Mouse (Mus musculus) naive thymus-derived CD4-positive, alpha-beta T cell, adult 2 months (primary cell): ENCODE measurements around the gene Gm17482.
A peak's percentile ranks its signal among the peaks of the same experiment; 100 is the strongest.

ENCODE experiments used
- DNase-seq: peaks from one replicate; pipeline ENCODE4 v3.0.0-alpha.2; 2011; ENCODE audit warnings: low read depth

Gene Gm17482

DNA sequence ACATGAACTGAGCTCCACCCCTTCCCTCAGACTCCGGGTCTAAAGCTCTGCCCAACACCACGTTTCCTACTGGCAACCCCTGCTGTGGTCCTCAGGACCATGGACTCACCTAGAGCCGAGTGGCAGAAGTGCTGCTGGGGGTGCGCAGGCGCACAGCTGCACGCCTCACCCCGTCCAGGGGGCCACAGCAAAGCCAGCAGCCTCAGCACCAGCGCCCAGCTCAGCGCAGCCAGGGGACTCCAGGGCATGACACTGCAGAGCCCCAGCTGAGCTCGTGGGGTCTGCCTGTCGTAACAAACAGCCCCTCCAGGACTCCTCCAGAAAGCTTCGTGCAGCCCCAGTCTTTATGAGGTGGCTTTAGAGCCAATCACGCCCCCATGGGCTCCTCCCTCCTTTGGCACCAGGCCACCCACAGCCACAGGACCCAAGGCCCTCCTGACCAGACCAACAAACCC is 24.4 kb downstream of the Gm17482 start:
- no peak for DNase-seq

DNA sequence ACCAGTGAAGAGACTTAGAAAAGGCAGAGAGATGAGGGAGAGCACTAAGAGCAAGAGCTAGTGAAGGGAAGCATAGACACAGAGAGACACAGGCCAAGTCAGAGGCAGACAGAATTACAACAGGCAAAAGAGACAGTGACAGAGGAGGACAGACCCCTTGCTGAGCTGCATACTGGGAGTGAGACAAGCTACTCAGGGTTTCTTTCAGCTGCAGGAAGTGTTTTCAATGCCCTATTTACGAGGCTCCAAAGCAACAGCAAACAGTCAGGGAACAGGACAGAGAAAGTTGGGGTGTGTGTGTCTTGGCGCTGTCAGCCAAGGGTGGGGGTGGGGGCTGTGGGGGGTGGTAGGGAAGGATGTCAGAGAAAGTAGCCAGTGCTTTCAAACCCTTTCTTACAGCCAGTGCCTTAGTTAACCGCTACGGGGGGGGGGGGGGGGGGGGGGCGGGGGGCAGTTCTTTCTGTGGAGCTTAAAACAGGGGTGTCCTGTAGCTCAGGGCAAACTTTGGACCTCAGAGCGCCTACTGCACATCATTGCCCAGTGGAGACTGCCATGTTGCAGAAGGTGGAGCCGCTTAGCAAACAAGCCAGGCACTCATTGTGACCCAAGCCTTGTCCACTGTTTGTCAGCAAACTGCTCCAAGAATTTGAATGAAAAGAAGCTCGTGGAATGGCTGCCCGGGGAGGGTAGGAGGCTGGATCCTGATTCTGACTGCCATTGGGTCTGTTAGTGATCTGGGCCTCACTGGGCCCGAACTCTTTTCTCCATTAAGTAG is 25.1 kb downstream of the Gm17482 start, which contains the start of gene Timp4:
Gene Timp4, minus strand, starts transcription at position 107 of the 775 bp plus-strand sequence.
- no peak for DNase-seq

DNA sequence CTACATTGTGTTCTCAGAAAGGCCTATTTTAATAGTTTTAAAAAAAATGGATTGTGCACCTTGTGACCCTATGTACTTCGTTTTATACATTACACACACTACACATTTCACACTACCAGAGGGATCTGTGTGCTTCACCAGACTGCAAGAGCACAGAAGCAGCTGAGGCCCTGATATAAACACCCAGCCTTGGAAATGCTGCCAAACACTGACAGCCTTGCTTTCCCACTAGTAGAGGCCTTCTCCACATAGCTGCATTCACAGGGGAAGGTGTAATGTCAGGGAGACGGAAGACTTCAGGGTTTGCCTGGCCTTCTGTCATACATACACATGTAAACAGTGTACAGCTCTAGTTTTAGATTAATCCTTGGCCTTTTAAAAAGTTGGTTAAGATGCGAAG is 28.0 kb downstream of the Gm17482 start:
- no peak for DNase-seq

DNA sequence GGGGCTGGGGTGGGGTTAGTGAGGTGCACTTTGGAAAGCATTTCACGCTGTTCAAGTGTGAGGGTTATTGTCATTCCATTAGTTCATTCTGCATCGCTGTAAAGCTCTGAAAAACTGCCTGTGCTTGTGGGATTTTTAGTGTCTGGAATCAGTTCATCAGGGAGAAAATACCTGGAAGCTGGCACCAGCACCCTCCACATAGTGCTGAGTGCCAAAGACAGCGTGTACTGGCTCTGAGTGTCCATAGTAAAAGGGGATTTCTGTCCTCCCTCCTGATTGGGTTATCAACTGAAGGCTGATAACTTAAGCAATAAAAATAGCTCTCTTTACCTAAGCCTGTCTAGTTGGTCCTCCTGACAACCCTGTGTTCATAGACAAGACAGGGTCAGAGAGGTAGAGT is 33.4 kb downstream of the Gm17482 start:
- DNase-seq = no peak

DNA sequence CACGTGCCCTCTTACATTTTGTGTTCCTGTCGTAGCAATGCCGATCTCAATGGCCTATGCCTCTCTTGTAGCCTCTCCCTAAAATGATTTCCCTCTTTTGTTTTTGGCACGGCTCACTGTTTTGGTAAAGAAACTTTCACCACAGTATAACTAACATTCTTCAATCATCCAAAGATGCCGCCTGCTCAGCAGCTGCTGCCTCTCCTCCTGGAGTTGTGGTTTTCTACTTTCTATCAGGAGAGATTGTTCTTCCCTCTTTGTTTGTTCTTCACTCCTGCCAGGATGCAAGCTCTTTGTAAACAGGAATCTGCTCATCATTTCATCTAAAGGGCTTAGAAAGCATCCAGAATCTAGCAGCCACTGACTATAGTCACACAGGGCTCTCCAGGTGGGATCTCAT is 39.6 kb downstream of the Gm17482 start:
- no peak for DNase-seq

DNA sequence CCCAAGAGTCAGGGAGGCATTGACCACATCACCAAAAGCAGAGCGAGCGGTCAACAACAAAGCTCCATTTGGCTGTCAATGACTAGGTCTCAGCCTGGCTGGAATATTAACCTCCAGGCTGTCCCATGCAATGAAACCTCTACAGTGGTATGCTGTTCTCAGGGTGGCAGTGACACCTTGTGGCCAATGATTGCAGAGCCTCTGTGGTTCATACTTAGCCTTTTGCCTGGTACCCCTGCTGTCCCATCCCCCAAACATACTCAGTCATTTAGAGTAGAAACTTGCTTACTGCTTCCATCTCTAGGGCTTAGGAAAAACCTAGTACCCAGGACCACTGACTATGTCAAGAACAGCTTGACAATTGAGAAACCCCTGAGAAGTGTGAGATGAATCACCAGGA is 40.8 kb downstream of the Gm17482 start:
- peak; percentile 25 for DNase-seq

DNA sequence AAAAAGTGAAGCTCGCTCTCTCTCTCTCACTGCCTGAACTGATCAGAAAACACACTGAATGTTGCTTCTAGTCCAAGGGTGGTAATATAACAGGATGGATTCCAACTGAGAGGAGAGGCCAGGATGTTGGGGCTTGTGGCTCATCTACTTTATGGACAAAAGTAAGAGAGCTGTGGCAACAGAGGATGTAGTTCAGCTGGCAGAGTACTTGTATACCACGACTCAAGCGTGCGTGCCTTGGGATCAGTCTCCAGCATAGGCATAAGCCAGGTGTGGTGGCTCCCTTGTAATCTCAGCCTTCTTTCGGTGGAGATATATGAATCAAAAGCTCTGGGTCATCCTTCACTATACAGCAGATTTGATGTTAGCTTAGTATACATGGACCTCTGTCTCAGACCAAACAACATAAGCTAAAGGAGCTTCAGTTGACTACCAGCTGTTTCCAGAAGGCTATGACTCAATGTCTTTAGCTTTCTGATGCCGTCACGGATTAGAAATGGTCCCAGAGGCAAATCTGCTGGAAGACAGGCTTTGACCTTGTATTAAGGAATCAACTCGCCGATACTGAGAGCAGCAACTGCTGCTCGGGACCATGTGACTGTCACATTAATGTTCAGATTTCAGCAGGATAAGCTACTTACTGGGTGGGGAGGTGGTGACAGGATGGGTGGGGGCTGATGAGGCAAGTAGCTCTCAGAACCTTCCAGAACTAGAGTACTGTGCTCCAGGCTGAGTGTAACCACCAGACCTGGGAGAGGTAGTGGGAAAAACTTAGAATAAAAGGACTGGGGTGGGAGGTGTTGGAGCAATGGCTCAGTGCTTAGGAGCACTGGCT is 41.6 kb downstream of the Gm17482 start:
- no peak for DNase-seq

DNA sequence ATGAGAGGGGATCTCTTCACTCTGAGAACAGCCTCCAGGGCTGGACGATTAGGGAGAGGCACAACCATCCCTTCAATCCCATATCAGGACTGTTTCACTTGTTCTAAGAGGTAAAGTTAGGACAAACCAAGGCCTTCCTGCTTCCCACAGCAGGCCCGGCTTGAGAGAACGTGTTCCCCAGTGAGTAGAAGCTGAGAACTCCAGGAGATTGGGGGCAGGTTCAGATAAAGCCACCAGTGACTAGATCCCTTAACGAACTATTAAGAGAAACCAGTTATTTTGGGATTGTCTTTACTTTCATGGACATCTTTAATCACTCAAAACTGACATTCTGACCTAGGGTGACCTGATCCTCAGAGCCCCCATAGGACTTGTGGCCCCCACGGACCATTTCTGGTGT is 42.4 kb downstream of the Gm17482 start:
- DNase-seq = no peak

DNA sequence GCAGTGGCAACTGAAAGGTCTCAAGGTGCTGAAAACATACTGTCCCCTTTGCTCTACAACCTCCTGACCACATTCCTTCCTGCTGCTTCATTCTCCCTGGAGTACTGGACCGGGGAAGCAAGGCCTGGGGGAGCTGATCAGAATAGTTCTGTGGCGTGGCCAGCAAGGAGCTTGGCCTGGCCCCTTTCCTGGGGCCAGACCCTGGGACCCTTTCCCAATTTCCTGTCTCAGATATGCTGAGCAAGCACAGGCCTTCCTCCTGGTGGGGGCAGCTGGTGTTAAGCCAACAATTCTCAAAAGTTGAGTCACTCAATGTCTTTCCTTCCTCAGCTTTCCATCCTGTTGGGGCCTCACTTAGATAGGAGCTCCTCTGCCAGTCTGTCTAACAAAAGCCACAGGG is 42.9 kb downstream of the Gm17482 start:
- no peak for DNase-seq

DNA sequence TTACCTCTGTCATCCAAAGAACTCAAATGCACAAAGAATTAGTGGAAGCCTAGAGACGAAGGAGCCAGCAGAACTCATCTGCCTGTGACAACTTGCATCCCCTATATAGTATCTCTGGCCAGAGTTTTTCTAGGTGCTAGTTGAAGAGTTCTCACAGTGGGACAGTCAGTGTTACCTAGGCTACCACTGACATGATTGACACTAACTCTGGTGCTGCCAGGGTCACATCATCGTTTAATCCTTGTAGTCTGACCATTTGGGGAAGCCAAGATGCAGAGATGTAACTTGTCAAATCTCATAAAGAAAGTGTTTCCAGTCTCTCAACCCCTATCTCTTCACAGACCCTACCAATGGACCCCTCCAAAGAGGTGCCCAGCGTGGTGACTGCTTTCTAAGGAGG is 44.2 kb downstream of the Gm17482 start:
- DNase-seq = no peak

DNA sequence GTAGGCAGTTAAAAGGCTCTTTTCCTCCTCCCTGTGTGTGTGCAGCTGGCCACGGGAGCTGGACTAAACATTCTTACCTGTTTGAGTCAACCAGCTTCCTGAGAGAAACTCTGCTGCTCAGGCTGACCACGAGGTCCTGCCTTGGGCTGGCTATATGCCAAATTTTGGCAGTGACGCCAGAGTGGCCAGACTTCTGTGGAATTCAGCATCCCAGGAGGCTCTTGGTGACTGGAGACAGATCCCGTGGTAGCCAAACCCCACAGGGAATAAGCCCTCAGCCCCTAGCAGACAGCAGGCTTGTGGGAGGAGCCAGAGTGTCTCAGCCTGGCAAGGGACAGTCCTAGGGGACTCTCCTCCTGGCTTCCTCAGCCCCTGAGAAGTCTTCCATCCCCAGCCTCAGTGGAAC is 44.7 kb downstream of the Gm17482 start:
- no peak for DNase-seq

DNA sequence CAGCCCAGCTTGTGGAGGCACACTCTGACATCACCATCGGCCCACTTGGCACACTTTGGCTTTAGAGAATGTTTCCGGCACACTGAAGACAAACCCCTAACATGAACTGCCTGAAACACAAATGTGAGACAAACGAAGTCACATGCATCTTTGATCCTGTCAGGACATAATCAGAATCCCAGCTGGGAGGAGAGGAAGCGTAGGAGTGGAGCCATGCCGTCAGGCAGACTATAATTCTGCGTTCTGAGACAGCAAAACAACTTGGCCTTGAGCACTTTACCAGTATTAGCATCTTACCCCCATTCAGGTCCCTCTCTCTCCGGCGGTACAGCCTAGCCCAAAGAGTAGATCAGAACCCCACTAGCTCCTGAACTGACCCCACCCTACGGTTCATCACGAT is 46.2 kb downstream of the Gm17482 start:
- no peak for DNase-seq

DNA sequence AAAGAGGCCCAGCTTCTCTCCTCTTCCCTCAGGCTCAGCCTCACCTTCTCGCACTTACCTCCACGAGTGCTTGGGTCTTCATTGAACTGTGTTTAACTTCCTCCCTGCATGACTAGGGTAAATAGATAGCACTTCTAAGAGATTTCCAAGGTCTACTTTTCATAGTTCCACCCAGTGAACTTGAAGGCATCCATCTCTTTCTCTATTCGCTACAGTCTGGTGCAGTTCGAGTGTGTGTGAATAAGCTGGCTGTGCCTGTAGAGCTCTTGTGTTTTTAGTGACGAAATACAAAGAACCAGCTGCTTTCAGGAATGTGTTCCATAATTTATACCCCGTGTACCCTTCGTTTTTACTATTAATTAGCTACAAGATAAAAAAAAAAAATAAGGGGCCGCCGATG is 47.6 kb downstream of the Gm17482 start:
- DNase-seq = no peak

DNA sequence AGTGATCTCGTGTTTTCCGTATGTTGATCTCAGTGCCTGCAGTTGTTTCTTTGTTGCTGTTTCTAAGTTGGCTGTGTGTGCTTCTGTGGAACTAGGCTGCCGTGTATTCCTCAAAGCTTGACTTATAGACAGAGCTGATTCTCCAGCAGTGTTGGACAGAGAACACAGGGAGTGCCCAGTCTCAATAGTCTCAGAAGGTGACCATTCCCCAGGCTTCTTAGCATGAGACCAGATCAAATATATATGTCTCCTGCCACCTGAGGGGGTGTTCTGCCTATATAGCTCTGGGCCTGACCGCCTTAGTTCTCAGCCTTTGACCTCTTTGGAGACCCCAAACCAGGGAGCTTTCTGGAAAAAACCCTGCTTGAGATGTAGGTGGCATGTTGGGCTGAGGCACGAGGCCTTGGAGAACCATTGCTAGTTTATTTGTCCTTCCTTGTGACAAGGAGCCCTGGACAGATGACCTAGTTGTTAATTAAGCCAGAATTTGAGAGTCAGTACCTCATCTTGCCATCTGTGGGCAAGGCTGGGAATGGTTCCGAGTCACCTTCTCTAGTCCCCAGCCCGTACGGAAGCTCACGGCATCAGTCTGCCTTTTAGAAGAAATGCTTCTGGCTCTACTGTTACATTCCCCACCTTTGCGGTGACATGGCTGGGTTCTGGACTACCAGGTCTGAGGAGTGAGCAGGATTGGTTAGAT is 48.1 kb downstream of the Gm17482 start:
- DNase-seq = no peak

DNA sequence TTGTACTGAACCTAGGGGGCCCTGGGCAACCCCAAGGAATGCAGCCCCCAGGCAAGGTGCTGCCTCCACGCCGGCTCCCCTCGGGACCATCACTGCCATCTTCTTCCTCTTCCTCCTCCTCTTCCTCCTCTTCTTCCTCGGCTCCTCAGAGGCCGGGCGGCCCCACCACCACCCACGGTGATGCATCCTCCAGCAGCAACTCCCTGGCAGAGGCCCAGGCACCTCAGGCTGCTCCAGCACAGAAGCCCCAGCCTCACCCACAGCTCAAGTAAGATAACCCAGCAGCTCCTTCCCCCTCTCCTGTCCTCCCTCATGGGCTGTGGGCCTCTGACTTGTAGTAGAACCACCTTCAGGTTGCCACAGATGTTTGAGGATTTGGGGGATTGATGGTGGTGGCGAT is 50.9 kb downstream of the Gm17482 start:
- DNase-seq = no peak

DNA sequence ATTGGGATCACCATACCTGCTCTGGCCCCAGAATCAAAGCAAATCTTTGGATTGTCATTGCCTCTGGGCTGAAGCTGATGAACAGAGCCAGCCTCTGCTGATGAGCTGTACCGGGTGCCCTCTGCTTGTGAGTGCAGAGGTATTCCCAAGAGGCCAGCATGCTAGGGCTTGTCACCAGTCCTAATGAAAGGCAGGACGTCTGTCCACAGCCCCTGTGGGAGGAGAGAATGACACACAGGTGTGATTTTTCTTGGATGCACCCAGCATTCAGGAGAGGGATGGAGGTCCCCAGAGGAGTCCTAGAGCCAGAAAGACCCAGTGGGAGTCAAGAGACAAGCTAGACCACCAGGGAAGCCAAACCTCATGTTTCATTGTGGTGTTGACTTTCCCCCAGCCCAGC is 52.5 kb downstream of the Gm17482 start:
- DNase-seq = no peak

DNA sequence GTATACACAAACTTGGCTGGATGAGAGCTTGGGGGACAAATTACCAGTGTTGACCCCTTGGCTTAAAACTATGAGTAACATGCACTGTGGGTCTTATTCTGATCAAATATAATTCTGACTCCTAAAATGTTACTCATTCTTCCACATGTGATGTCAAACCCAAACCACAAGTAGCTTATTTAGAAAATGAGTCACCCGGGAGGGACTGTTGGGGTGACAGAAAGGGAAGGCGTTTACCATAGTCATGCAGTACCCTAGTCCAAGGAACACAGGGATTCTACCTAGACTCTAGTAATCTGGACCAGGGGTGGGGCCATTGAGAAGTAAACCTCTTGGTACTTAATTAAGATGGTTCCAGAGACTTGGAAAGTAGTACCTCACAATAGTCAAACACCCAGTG is 57.0 kb downstream of the Gm17482 start:
- DNase-seq = no peak

DNA sequence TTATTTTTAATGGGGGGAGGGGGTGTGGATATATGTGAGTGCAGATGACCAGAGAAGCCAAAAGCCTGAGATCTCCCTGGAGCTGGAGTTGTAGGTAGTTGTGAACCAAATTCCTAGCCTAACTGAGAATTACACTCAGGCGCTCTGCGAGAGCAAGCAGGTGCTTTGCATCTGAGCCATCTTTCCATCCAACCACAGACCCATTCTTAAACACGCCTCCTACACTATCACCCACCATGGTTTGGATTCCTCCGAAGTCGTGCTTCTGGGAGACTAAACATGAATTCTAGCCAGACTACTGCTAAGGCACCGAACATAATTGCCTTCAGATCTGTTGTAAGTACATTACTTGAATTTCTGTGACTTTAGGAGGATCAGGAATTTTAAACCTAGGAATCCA is 59.3 kb downstream of the Gm17482 start:
- no peak for DNase-seq

DNA sequence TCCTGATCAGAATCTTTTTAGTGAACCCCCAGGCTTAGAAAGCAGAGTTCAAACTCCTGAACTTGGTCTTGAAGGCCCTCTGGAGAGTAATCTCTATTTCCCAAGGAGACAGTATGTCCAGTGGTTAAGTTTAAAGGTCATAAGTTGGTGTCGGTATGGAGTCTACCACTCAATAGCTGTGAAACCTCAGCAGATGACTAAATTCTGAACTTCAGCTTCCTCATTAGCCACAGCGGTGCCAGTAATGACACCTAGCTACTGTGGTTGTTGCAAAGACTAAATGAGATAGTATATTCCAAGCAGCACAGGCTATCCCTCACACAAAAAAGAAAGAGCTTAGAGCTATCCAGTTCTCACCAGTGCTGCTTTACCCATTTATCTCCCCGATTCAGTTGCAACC is 61.1 kb downstream of the Gm17482 start:
- no peak for DNase-seq

DNA sequence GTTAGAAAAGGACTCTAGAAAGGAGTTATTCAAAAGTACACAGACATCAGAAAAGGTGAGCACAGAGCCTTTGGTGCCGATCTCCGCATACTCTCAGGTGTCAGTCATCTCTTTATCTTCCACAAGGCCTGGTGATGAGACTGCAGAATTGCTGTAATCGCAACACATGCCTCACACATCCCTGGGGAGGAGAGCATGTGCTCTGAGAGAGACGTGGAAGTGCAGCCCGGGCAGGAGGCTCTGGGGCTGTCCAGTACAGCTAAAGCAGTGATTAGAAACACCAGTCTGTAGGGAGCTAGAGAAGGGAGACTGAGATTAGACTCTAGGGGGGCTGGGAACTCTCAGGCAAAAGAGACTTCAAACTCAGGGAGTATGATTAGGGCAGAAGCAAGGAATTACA is 63.4 kb downstream of the Gm17482 start:
- no peak for DNase-seq

DNA sequence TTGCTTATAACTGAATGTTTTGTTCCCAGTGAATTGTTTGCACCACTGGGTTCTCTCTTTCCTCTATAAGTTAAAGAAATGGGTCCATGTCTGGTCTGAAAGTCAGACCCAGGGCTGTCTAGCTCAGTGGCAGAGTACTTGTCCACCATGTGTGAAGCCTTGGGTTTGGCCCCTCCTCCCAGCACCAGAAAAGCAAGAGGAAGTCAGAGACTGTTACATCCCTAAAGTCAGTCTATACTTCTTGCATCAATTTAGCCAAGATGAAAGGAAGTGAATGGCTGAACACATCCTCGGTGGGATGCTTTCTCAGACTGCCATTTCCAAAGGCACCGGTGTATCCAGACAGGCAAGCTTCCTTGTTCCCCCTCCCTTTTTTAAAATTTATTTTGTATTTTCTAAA is 63.9 kb downstream of the Gm17482 start:
- no peak for DNase-seq

DNA sequence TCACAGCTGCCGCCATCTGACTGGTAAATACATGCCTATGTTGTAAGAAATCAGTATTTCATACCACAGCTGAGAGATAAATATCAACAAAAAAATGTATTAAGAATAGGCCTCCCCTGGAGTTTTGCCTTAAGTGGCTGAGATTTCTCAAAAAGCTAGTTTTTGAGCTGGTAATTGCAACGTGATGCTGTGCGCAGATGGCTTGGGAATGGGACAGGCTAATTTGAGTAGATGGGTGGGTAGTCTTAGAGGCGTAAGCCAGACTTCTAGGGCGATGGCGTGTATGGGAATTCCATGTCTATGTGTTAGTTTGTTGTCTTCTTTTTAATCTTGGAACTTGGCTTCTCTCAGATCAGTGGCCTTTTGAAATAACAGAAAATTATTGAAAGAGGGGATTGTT is 64.7 kb downstream of the Gm17482 start:
- DNase-seq = no peak

DNA sequence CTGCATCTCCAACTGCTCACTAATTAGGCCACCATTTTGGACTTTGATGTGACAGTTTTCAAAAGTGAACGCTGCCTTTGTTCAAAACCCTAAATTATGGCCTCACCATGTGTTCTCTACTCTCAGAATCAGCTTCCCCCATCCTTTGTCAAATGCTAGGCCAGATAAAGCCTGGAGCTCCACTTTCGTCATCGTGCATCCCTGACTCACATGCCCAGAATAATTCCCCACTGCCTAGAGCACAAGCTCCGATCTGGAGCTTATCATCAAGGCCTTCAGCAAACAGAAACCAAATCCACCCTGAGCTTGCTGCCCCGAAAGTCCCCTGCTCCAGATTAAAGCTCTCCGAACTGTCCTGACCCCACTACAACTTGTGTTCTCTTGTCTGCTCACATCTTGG is 65.5 kb downstream of the Gm17482 start:
- no peak for DNase-seq
